Mouse (Mus musculus) left cerebral cortex, postnatal 10 days (tissue): ENCODE results near the gene Olfr522. TPM values are rescaled to one million over a fixed set of nuclear protein-coding genes. Genes with fewer than 3 reads are reported as not detected.

ENCODE experiments used
- DNase-seq, 2 experiments: peaks; one replicate each; pipeline ENCODE4 v3.0.0; 2021 to 2022; ENCODE audit warnings: low spot score in 2 of 2, mixed read lengths in 1 of 2; ENCODE audit errors: extremely low spot score in 1 of 2
- intact Hi-C: fragments of 180-260 bp; cut with DNase I; formaldehyde crosslinking; loops from one replicate; pipeline ENCODE4 v1.15.1; 2025
- total RNA-seq, 2 experiments: library from RNA; stranded (reverse); gene quantifications; 2 replicates each; pipeline ENCODE4 v1.2.3; 2021

Gene Olfr522
- not detected for total RNA-seq

- DNase-seq = no peak
- intact Hi-C loops = no loop called here
Measured at GRCm38 (mm10) chr7:140164664-140165063, at the start of gene Olfr522. Gene Olfr522, minus strand, starts transcription at chr7:140164764.

- intact Hi-C loops = no loop called here
- DNase-seq = no peak
Measured at GRCm38 (mm10) chr7:140213841-140214240, 49.3 kb upstream of the Olfr522 start.

- intact Hi-C loops = no loop called here
- no peak for DNase-seq
Measured at GRCm38 (mm10) chr7:140208677-140209076, 44.1 kb upstream of the Olfr522 start.

GRCm38 (mm10) chr7:140208153-140208552 lies 43.6 kb upstream of the Olfr522 start:
- no peak for DNase-seq
- intact Hi-C loops = no loop called here

- intact Hi-C loops = no loop called here
- no peak for DNase-seq
Measured at GRCm38 (mm10) chr7:140206904-140207303, 42.3 kb upstream of the Olfr522 start.

GRCm38 (mm10) chr7:140205864-140206263 lies 41.3 kb upstream of the Olfr522 start, which contains the start of gene Olfr524:
Gene Olfr524, minus strand, starts transcription at chr7:140205964.
- intact Hi-C loops = no loop called here

GRCm38 (mm10) chr7:140201090-140201489 lies 36.5 kb upstream of the Olfr522 start:
- DNase-seq = no peak
- intact Hi-C loops = no loop called here

More at GRCm38 (mm10) chr7:140205864-140206263, 41.3 kb upstream of the Olfr522 start, which contains the start of gene Olfr524:
- no peak for DNase-seq

GRCm38 (mm10) chr7:140196002-140196401 lies 31.4 kb upstream of the Olfr522 start:
- DNase-seq = no peak
- intact Hi-C loops = no loop called here

GRCm38 (mm10) chr7:140194031-140194430 lies 29.5 kb upstream of the Olfr522 start:
- peak in 1 of 2 experiments; percentile 15 for DNase-seq
- intact Hi-C loops = no loop called here

- intact Hi-C loops = no loop called here
- no peak for DNase-seq
Measured at GRCm38 (mm10) chr7:140192851-140193250, 28.3 kb upstream of the Olfr522 start.

- no peak for DNase-seq
- intact Hi-C loops = no loop called here
Measured at GRCm38 (mm10) chr7:140192445-140192844, 27.9 kb upstream of the Olfr522 start.

- intact Hi-C loops = no loop called here
- no peak for DNase-seq
Measured at GRCm38 (mm10) chr7:140190435-140190834, 25.9 kb upstream of the Olfr522 start.

GRCm38 (mm10) chr7:140188391-140189328 lies 24.1 kb upstream of the Olfr522 start:
- intact Hi-C loops = loop anchor here (10.0 kb wide), 1 partner anchor 636 kb away; the partner anchor contains the start of gene Zfp941
- no peak for DNase-seq

- no peak for DNase-seq
- intact Hi-C loops = loop anchor here (10.0 kb wide), 1 partner anchor 637 kb away; the partner anchor contains the start of gene Zfp941
Measured at GRCm38 (mm10) chr7:140187721-140188390, 23.3 kb upstream of the Olfr522 start.

GRCm38 (mm10) chr7:140186646-140187620 lies 22.4 kb upstream of the Olfr522 start:
- intact Hi-C loops = loop anchor here (10.0 kb wide), 1 partner anchor 638 kb away; the partner anchor contains the start of gene Zfp941
- peak in 1 of 2 experiments; percentile 42 for DNase-seq

GRCm38 (mm10) chr7:140184206-140184605 lies 19.6 kb upstream of the Olfr522 start:
- intact Hi-C loops = loop anchor here (10.0 kb wide), 1 partner anchor 641 kb away; the partner anchor contains the start of gene Zfp941
- no peak for DNase-seq

- intact Hi-C loops = loop anchor here (10.0 kb wide), 1 partner anchor 644 kb away; the partner anchor contains the start of gene Zfp941
- no peak for DNase-seq
Measured at GRCm38 (mm10) chr7:140180692-140181091, 16.1 kb upstream of the Olfr522 start.

- intact Hi-C loops = no loop called here
- no peak for DNase-seq
Measured at GRCm38 (mm10) chr7:140179176-140179575, 14.6 kb upstream of the Olfr522 start.
